Mouse (Mus musculus): ENCODE data around the gene Prokr2. TPM values are rescaled to one million over a fixed set of nuclear protein-coding genes. Genes with fewer than 3 reads are reported as not detected.

The Prokr2 gene
- 3.7 TPM in 2 replicates for polyA plus RNA-seq (2016; fragmentation: Nextera tagmentation; extraction: Ambion mirVana)

GRCm38 (mm10) chr2:132385194-132385838, at the start of gene Prokr2:
Gene Prokr2, minus strand, starts transcription at chr2:132385447.
- Histone ChIP-seq H3K4me2 (replicated peaks) (peak within 1 kb of the TSS; percentile 97), H3K36me3 (no peaks in the 10 kb centered on the region), H3K4me1 (peaks cover 3% of the 10 kb centered on the region; the same call in 1 of the 2 replicates), H3K27ac (no peak within 1 kb of the TSS), H3K4me3 (peak within 1 kb of the TSS; percentile 57), H3K9ac (peak within 1 kb of the TSS; percentile 56), H3K9me3 (no peaks in the 10 kb centered on the region), H3K27me3 (peaks cover 22% of the 10 kb centered on the region)
- peak; percentile 23; the same call in 1 of the 2 replicates for ATAC-seq (ENCODE audit: insufficient number of reproducible peaks, insufficient read depth, low FRiP score, low TSS enrichment)
- whole genome bisulfite sequencing, result under 1% methylated on average over 29 of the region's 29 CpGs

GRCm38 (mm10) chr2:132427160-132427941, 42.1 kb upstream of the Prokr2 start:
- 43% methylated on average over 17 of the region's 17 CpGs for WGBS
- H3K9ac ChIP-seq, result no peak overlapping the region
- peak overlapping the region; percentile 20 for H3K4me2 ChIP-seq (replicated peaks)
- H3K27me3 ChIP-seq, result no peaks in the 10 kb centered on the region
- no peak overlapping the region for H3K4me3 ChIP-seq
- no peaks in the 10 kb centered on the region for H3K9me3 ChIP-seq
- H3K27ac ChIP-seq, result no peak overlapping the region
- ATAC-seq (ENCODE audit: insufficient number of reproducible peaks, insufficient read depth, low FRiP score, low TSS enrichment), result 0 out of 2 replicates have a peak, but pooled peaks have one; percentile 23
- H3K4me1 ChIP-seq, result peaks cover 11% of the 10 kb centered on the region
- no peaks in the 10 kb centered on the region for H3K36me3 ChIP-seq

- no peak overlapping the region for H3K4me3 ChIP-seq
- H3K36me3 ChIP-seq, result no peaks in the 10 kb centered on the region
- H3K4me1 ChIP-seq, result peaks cover 11% of the 10 kb centered on the region
- H3K4me2 ChIP-seq (replicated peaks), result no peak overlapping the region
- no peak overlapping the region for H3K9ac ChIP-seq
- WGBS, result 69% methylated on average over 6 of the region's 6 CpGs
- H3K27ac ChIP-seq, result no peak overlapping the region
- 0 out of 2 replicates have a peak, but pooled peaks cover 2% of the 10 kb centered on the region for H3K9me3 ChIP-seq
- no peaks in the 10 kb centered on the region for H3K27me3 ChIP-seq
- ATAC-seq (ENCODE audit: insufficient number of reproducible peaks, insufficient read depth, low FRiP score, low TSS enrichment), result no peak
These were observed 40.3 kb upstream of the Prokr2 start for GRCm38 (mm10) chr2:132425576-132425975.

- Histone ChIP-seq H3K4me1 (peaks cover 11% of the 10 kb centered on the region), H3K9ac (no peak overlapping the region), H3K27ac (no peak overlapping the region), H3K9me3 (0 out of 2 replicates have a peak, but pooled peaks cover 2% of the 10 kb centered on the region), H3K4me3 (no peak overlapping the region), H3K36me3 (no peaks in the 10 kb centered on the region), H3K4me2 (replicated peaks) (no peak overlapping the region), H3K27me3 (no peaks in the 10 kb centered on the region)
- ATAC-seq (ENCODE audit: insufficient number of reproducible peaks, insufficient read depth, low FRiP score, low TSS enrichment), result no peak
- WGBS, result 80% methylated on average over 7 of the region's 7 CpGs
These were observed 38.3 kb upstream of the Prokr2 start for GRCm38 (mm10) chr2:132423411-132424047.

GRCm38 (mm10) chr2:132422846-132423245, 37.6 kb upstream of the Prokr2 start:
- no peak for ATAC-seq (ENCODE audit: insufficient number of reproducible peaks, insufficient read depth, low FRiP score, low TSS enrichment)
- WGBS, result 84% methylated on average over 9 of the region's 9 CpGs
- Histone ChIP-seq H3K9me3 (0 out of 2 replicates have a peak, but pooled peaks cover 2% of the 10 kb centered on the region), H3K27me3 (no peaks in the 10 kb centered on the region), H3K36me3 (no peaks in the 10 kb centered on the region), H3K4me2 (replicated peaks) (no peak overlapping the region), H3K4me1 (peaks cover 9% of the 10 kb centered on the region), H3K9ac (no peak overlapping the region), H3K4me3 (no peak overlapping the region), H3K27ac (no peak overlapping the region)

- H3K9ac ChIP-seq, result no peak overlapping the region
- H3K4me2 ChIP-seq (replicated peaks), result no peak overlapping the region
- no peaks in the 10 kb centered on the region for H3K4me1 ChIP-seq
- no peak for ATAC-seq (ENCODE audit: insufficient number of reproducible peaks, insufficient read depth, low FRiP score, low TSS enrichment)
- no peaks in the 10 kb centered on the region for H3K36me3 ChIP-seq
- 85% methylated on average over 2 of the region's 2 CpGs for WGBS
- 0 out of 2 replicates have a peak, but pooled peaks cover 2% of the 10 kb centered on the region for H3K9me3 ChIP-seq
- no peak overlapping the region for H3K27ac ChIP-seq
- H3K27me3 ChIP-seq, result no peaks in the 10 kb centered on the region
- no peak overlapping the region for H3K4me3 ChIP-seq
These were observed 33.2 kb upstream of the Prokr2 start for GRCm38 (mm10) chr2:132418414-132418813.

GRCm38 (mm10) chr2:132410126-132410525, 24.9 kb upstream of the Prokr2 start:
- Histone ChIP-seq H3K4me2 (replicated peaks) (no peak overlapping the region), H3K9ac (no peak overlapping the region), H3K4me1 (no peaks in the 10 kb centered on the region), H3K36me3 (no peaks in the 10 kb centered on the region), H3K27ac (no peak overlapping the region), H3K4me3 (no peak overlapping the region), H3K9me3 (no peaks in the 10 kb centered on the region), H3K27me3 (no peaks in the 10 kb centered on the region)
- ATAC-seq (ENCODE audit: insufficient number of reproducible peaks, insufficient read depth, low FRiP score, low TSS enrichment), result no peak
- WGBS, result 79% methylated on average over 4 of the region's 4 CpGs

- no peaks in the 10 kb centered on the region for H3K4me1 ChIP-seq
- peaks cover 9% of the 10 kb centered on the region; the same call in 1 of the 2 replicates for H3K9me3 ChIP-seq
- H3K27me3 ChIP-seq, result no peaks in the 10 kb centered on the region
- H3K9ac ChIP-seq, result no peak overlapping the region
- 84% methylated on average over 8 of the region's 8 CpGs for WGBS
- no peaks in the 10 kb centered on the region for H3K36me3 ChIP-seq
- no peak overlapping the region for H3K27ac ChIP-seq
- ATAC-seq (ENCODE audit: insufficient number of reproducible peaks, insufficient read depth, low FRiP score, low TSS enrichment), result no peak
- no peak overlapping the region for H3K4me2 ChIP-seq (replicated peaks)
- no peak overlapping the region for H3K4me3 ChIP-seq
These were observed 12.9 kb upstream of the Prokr2 start for GRCm38 (mm10) chr2:132398136-132398535.

GRCm38 (mm10) chr2:132395753-132396152, 10.5 kb upstream of the Prokr2 start:
- no peak overlapping the region for H3K27ac ChIP-seq
- H3K4me3 ChIP-seq, result no peak overlapping the region
- WGBS, result 15% methylated on average over 1 of the region's 1 CpGs
- H3K4me1 ChIP-seq, result no peaks in the 10 kb centered on the region
- no peaks in the 10 kb centered on the region for H3K36me3 ChIP-seq
- H3K9ac ChIP-seq, result no peak overlapping the region
- no peak overlapping the region for H3K4me2 ChIP-seq (replicated peaks)
- no peaks in the 10 kb centered on the region for H3K27me3 ChIP-seq
- H3K9me3 ChIP-seq, result peaks cover 9% of the 10 kb centered on the region; the same call in 1 of the 2 replicates
- no peak for ATAC-seq (ENCODE audit: insufficient number of reproducible peaks, insufficient read depth, low FRiP score, low TSS enrichment)

- H3K4me1 ChIP-seq, result no peaks in the 10 kb centered on the region
- H3K27ac ChIP-seq, result no peak overlapping the region
- H3K27me3 ChIP-seq, result peaks cover 5% of the 10 kb centered on the region; the same call in 1 of the 2 replicates
- no peak overlapping the region for H3K4me3 ChIP-seq
- H3K4me2 ChIP-seq (replicated peaks), result no peak overlapping the region
- H3K36me3 ChIP-seq, result no peaks in the 10 kb centered on the region
- no peak overlapping the region for H3K9ac ChIP-seq
- ATAC-seq (ENCODE audit: insufficient number of reproducible peaks, insufficient read depth, low FRiP score, low TSS enrichment), result no peak
- no peaks in the 10 kb centered on the region for H3K9me3 ChIP-seq
- WGBS, result 81% methylated on average over 8 of the region's 8 CpGs
These were observed 5.4 kb upstream of the Prokr2 start for GRCm38 (mm10) chr2:132390607-132391160.

GRCm38 (mm10) chr2:132389562-132389961, 4.3 kb upstream of the Prokr2 start:
- peaks cover 15% of the 10 kb centered on the region for H3K27me3 ChIP-seq
- ATAC-seq (ENCODE audit: insufficient number of reproducible peaks, insufficient read depth, low FRiP score, low TSS enrichment), result no peak
- no peak overlapping the region for H3K27ac ChIP-seq
- H3K9me3 ChIP-seq, result no peaks in the 10 kb centered on the region
- WGBS, result 25% methylated on average over 7 of the region's 7 CpGs
- no peak overlapping the region for H3K9ac ChIP-seq
- H3K4me2 ChIP-seq (replicated peaks), result no peak overlapping the region
- no peak overlapping the region for H3K4me3 ChIP-seq
- peaks cover 3% of the 10 kb centered on the region; the same call in 1 of the 2 replicates for H3K4me1 ChIP-seq
- H3K36me3 ChIP-seq, result no peaks in the 10 kb centered on the region
